Mouse (Mus musculus) liver, adult 2 months (tissue): ENCODE measurements at regions not wholly inside any gene's neighbourhood (a gene's known extent, or its start where the extent isn't known, plus 50 kb on each side); places are given as distances from the start of the nearest gene placed in this dataset.

Source experiments
- CTCF ChIP-seq: fragments of 200-500 bp; IDR thresholded peaks from 2 replicates; pipeline ENCODE4 v1.5.1; 2011; ENCODE audit warnings: low read depth, low read length, control low read depth
- POLR2A ChIP-seq: fragments of 200-500 bp; IDR thresholded peaks from 2 replicates; pipeline ENCODE4 v1.6.1; 2011; ENCODE audit warnings: low read length, control low read depth; ENCODE audit not compliant: insufficient read depth; ENCODE audit errors: extremely low read depth

GRCm38 (mm10) chr14:102372994-102373567 is 609.4 kb downstream of the Kctd12 start:
- TF ChIP-seq CTCF (no peak), POLR2A (no peak)
